Mouse (Mus musculus) left cerebral cortex, adult 18-20 months (tissue): ENCODE results near the gene Ttyh2. TPM values are rescaled to one million over a fixed set of nuclear protein-coding genes. Genes with fewer than 3 reads are reported as not detected.
A peak's percentile ranks its signal among the peaks of the same experiment; 100 is the strongest.
"Not testable (repeated sequence)": the region's sequence is repeated elsewhere in the genome, so short reads cannot be mapped to it uniquely, and the experiment has no call there.

ENCODE experiments used
- DNase-seq, 2 experiments: peaks; one replicate each; pipeline ENCODE4 v3.0.0; 2021 to 2022; ENCODE audit warnings: low spot score in 2 of 2, mixed read lengths in 1 of 2
- total RNA-seq, 2 experiments: library from RNA; stranded (reverse); gene quantifications; 2 replicates each; pipeline ENCODE4 v1.2.3; 2021

The Ttyh2 gene
- total RNA-seq, 2 experiments from 2014 or later = 17.8 to 21.5 TPM

DNA sequence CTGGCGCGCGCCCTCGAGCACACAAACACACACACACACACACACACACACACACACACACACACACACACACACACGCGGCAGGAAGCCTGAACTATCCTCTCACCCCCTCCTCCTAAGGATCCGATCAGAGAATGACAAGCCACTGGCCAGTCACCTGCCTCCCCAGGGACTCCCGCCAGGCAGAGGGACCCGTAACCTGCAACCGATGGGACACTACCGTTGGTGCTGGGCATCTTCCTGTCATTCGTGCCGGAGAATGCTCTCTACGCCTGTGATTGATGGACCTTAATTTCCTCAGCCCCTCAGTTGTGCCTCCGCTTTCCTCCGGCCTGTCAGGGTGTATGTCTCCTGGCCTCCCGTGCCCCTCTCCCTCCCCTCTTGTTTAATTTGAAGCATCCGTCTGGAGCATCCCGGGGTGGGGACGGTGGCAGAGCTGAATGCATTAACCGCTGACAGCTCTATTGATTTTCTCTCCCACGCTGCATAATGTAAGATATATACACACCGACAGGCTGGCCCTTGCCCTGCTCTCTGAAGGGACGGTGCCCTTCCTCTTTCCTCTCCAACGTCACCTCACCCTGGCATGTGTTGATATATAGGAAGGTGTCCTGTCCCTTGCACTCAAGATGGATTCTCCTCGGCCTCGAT, 18.1 kb upstream of the Ttyh2 start:
- no peak for DNase-seq

DNA sequence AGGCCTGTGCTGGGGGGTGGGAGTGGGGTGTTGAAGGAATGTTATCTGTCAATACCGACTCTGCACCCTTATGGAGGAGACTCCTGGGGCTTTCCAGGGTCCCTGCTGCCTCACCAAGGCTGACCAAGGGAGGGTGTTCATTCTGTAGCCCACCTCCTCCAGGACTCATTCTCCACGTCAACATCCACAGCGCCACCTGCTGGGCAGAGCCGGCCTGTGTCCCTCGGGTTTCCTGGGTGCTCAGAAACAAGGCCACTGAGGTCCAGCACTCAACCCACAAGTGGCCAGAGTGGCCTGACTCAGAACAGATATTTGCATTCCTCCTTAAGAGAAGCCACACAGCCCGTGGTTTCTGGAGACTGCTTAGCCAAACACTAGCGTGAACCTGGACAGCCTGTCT, 17.5 kb upstream of the Ttyh2 start:
- peak; percentile 59 to 83 for DNase-seq

DNA sequence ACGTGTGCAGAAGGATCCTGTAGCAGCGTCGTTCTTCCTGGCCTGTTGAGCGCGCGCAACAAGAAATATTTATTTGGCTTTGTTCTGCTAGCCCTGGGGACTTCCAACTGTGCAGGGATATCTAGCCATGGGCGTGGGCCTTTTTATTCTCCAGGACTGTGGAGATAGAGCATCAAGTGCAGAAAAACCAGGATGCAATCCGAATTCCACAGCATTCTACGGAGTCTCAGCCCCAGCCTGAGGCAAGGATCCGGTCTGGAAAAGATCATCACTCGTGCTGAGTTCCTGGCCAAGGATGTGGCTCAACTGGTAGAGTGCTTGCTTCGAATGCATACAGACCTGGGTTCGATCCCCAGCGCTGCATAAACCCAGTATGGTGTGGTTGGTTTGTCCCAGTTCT, 13.1 kb upstream of the Ttyh2 start:
- no peak for DNase-seq

DNA sequence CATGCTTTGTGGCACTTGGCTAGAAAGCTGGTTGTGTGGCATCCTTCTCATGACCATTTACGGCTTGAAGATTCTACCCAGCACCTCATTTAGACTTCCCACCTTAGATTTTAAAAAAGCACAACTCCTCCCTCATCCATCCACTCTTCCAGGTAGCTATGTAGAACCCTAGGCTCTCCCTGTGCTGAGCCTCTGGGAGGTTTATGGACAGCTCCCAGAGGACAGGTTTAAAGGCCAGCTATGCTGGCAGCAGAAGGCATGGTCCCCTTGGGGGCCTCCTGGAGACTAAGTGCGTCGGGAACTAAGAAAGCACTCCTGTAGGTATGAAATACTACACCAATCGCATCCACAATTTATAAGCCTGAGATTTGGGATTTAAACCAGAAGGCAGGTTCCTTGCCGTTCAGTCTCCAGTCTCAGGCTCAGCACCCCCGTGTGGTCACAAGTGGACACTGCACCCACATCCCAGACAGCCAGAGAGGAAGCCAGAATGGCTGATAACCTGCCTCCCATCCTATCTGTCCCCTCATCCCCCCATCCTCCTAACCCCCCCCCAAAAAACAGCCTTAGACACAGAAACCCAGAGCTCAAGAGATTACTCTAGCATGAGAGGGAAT, 12.4 kb upstream of the Ttyh2 start:
- peak; percentile 66 to 77 for DNase-seq

DNA sequence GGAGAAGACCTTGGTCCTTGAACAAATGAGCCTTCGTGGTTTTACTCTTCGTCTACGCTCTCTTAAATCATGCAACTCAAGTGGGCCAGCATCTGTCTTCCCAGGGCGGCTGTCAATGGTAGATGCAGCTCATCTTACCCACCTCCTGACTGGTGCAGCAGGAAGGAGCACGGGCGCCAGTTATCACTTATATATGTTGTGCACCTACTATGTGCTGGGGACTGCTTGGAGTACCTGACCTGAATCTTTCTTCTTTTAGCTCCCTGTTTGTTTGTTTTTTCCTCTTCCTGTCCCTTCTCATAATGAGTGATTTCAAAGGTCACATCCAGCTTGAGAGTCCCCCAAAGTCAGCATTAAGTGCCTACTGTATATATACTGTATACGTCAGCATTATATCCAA, 11.1 kb upstream of the Ttyh2 start:
- no peak for DNase-seq

DNA sequence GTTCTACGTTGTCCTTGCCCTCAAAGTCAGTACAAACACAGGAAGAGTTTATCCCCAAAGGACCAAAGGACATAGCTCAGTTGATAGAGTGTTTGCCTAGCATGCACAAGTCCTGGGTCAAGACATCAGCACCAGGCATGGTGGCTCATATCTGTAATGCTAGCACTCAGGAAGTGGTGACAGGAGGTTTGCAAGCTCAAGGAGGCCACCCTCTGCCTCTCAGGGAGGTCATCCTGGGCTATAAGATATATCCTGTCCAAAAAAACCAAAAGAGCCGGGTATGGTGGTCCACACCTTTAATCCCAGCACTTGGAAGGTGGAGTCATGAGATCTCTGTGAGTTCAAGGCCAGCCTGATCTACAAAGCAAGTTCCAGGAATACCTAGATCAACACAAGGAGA, 9.8 kb upstream of the Ttyh2 start:
- no peak for DNase-seq

DNA sequence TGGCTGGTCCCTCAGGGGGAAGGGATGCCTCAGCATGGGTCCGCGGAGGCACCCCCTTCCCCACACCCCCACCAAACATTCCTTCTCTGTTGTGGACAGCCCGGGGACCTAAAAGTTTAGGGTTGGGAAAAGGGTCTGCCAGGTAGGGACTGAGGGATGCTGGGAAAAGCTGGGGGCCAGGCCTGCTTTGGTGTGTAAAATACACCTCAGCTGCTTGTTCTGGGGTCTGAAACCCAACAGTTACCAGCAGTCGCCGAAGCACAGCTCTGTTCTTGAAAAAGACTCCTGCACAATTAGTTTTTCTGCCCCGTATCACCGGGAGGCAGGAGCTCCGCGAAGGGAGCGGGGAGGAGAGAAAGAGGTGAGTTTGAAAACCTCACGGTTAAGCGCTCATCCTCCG, 8.4 kb upstream of the Ttyh2 start:
- no peak for DNase-seq

DNA sequence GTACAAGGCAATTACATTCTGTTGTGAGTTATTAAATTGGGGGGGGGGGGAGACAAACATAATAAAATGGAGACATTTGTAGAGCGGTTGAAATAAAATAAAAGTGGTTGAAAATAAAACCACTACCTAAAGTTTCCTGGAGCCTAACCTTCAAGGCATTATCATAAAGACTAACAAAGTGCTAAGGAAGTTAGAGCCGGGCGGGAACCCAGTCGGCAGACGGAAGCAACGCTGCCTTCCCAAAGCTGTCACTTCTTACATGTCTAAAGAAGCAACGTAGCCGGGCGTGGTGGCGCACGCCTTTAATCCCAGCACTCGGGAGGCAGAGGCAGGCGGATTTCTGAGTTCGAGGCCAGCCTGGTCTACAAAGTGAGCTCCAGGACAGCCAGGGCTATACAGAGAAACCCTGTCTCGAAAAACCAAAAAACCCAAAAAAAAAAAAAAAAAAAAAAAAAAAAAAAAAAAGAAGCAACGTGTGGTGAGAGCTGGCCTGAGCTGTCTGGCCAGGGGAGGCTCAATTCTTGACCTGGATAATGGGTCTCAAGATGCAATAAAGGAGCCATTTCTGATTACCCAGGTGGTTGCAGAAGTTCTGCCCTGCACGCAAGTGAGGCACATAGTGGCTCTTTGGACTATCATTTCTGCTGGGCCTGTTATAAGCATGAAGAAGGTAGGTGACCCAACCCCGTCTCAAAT, 7.8 kb upstream of the Ttyh2 start:
- DNase-seq = no peak

DNA sequence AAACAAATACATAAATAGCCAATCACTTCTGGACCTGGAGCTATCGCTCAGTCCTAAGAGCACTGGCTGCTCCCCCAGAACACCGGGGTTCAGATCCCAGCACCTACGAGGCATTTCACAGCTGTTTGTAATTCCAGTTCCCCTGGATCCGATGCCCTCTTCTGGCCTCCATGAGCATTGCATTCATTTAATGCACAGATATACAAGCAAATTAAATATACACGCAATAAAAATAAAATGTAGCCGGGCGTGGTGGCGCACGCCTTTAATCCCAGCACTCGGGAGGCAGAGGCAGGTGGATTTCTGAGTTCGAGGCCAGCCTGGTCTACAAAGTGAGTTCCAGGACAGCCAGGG, 7.3 kb upstream of the Ttyh2 start:
- DNase-seq = peak in 1 of 2 experiments; percentile 13

DNA sequence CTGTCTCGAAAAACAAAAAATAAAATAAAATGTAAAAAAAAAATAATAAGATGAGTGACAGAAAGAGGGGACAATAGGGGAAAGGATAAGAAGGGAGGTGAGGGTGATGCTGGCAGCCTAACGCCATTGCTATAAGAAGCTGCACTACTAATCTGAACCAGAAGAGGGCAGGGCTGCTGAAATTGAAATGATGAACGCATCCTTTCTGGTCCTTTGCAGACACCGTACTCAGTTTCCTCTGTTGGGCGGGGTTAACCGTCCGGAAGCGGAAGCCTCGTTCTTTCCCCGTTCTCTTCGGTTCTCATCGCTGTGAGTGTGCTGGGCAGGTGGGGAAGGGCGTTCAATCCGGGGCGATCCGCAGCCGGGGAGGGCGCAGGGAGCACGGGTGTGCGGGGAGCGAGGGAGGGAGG, 6.9 kb upstream of the Ttyh2 start, which contains the start of gene Rpl38:
TSS of gene Rpl38 (plus strand) at position 224 of the 410 bp plus-strand sequence.
- DNase-seq = peak; percentile 96 to 99

DNA sequence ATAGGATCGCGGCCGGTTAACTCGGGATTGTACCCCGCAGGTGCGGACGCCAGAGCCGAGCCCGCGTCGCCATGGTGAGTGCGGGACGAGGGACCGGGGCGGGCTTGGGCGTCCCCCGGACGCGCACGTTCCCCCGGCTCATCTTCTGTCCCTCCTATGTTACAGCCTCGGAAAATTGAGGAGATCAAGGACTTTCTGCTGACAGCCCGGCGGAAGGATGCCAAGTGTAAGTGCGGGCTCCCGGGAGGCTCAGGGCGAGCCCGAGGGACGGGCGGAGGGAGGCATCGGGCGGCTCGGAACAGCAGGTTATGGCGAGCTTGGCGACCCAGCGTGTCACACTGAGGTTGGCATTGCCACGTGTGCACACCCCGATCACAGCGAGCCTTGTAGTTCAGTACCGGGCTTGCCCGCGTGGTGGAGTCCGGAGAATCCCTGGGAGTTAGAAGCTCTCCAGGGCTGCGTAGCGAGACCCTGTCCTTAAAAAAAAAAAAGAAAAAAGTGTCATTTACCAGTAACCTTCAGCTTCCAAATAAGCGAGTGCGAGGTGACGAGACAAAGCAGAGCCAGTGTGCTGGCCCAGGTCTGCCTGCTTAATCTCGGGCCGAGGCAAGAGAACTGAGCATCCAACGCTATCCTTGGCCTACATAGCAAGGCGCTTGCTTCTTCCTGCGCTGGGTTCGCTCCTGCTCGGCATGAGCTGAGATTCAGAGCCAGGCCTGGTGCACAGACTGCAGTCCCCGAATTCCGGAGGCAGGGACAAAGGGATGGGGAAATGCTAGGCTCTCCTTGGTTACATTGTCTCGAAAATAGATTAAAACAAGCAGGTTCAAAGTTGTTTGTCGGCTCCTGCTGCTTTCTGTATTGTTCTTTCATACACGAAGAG, 6.2 kb upstream of the Ttyh2 start:
- peak; percentile 76 to 84 for DNase-seq

DNA sequence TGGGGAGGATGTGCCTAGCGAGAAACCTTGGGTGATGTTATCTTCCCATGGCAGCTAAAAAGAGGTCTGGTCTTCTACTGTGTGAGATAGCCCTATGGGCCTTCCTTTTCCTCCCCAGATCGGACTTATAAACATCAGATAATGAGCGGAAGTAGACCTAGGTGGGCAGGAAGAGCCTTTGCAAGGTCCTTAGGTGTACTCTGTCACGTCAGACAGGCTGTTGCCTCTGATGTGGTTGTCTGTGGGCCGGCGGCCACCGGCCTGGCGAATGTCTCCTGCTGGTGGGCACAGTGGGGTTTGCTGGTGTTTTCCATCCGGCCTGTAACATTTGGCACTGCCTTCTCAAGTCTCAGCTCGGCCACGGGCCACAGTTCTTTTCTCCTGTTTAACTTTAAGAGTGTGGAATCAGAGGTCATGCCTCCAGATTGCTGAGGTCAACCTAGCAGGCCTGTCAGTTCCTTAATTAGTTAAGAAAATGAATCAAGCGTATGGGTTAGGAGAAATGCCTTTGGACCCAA, 5.5 kb upstream of the Ttyh2 start:
- no peak for DNase-seq

DNA sequence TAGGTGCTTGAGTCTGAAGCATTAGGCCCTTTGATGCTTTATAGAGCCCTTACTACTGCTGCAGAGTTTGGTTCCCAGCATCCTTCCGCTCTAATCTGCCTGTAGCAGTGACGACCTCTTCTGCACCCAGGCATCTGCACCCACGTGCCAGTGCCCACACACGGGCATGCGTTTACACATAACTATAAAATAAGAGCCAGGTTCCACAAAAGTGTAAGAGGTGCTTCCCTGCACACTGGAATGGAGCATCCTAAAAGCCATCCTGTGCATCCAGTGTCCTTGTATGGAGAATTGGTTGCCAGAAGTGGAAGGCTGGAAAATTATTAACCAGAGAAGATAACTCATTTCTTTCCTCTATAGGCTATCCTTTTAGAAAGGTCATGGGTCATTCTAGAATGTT, 4.1 kb upstream of the Ttyh2 start:
- no peak for DNase-seq

DNA sequence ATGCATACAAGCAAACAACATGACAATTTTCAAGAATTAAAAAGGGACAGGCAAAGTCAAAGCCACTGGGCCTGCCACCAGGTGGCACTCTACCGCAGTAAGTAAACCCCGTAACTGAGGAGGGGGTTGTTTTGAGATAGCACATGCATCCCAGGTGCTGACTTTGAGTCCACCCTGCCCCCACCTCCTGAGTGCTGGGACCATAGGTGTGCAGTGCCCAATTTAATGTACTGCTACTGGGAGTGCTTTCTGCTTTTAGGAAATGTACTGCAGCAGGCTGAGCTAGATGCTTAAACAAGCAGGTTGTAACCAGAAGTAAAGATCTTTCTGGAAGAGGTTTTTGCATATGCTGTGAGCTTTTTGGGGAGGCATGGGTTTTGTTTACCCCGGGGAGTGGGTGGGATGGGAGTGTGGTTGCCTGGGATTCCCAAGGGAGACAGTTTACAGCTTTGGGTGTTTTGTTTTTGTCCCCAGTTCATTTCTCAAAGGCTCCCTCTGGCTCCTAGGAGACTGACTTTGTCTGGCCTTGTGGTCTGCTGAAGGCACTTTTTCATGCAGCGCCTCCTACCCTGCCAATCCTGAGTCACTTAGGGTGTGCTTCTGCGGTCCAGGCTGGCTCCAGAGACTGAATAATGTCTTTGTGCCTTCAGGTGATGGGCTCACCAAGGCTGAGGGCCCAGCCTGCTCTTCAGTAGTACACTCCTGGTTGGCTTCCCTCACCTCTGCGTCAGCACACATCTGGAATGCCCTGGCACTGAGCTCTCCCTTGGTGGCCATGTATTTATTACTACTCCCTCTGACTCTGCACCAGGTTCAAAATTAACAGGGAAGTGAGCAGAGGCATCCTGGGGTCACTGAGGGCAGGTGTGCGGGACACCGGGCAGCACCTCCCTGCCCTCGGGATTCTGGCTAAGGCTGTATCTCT, 2.2 kb upstream of the Ttyh2 start:
- DNase-seq = peak; percentile 33 to 48

DNA sequence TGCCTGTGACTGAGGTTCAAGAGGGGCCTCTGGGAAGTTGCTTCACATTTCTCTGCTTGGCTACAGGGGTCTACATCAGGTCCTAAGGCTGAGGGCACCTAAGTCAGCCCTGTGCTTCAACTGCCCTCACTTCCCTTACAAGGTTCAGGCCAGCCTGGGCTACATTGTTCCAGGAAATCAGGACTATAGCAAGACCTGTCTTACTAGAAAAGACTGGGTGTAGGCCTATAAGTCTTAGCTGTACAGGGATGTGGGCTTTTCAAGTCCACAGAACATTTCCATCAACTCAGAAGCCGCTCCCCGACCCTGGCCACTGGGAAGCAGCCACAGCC, 1.5 kb upstream of the Ttyh2 start:
- DNase-seq = no peak

DNA sequence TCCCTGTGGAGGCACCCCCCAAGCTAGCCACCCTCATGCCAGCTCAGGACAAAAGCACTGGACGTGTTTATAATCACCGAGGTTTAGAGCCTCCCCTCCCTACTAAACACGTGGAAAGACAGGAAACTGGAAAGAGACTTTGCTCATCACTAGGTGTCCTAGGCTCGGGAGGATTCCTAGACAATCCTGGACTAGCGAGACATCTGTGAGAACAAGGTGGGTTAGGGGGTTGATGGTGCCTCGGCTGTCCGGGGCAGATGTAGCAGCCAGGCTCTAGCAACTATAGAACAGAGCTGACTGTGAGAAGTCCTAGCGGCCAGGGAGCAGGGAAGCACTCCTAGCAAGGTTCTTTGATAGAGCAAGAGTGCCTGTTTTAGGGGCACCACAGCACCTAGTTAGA, 1.1 kb upstream of the Ttyh2 start:
- DNase-seq = no peak

DNA sequence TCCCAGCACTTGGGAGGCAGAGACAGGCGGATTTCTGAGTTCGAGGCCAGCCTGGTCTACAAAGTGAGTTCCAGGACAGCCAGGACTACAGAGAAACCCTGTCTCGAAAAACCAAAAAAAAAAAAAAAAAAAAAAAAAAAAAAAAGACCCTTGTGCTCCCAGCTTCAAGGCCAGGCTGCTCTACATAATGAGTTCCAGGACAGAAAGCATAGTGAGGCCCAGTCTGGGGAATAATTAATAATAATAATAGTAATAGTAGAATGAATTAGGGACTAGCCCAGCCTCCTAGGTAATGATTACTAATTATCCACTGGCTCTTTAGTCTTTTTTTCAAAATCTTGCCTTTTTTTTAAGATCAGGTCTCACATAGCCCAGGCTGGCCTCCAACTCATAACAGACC, 435 bp upstream of the Ttyh2 start:
- not testable (repeated sequence) for DNase-seq

DNA sequence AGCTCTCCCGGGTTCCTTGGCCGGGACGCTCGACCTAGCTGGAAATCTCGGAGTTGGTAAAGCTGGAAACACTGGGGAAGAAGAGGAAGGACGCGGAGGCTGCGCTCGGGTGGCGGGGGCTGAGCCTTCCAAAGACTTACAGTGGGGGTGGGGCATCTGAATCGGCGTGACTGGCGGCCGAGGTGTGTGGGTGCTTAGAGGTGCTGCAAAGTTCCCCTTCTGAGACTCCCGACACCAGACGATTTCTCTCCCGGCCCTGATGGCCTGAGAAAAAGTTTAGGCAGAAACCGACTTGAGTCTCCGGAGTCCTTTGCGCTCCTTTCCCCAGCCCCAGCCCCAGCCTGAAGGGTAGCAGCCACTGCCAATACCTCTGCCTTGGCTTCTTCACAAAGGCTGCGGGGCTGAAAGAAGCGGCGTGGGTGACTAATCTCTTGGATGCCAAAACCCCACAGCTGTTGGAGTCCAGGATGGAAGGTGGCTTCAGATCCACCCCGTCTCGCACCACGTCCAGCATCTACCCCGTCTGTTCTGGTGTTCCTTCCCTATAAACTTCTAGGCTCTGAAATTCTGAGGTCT, 683 bp downstream of the Ttyh2 start:
- DNase-seq = peak; percentile 38 to 47

DNA sequence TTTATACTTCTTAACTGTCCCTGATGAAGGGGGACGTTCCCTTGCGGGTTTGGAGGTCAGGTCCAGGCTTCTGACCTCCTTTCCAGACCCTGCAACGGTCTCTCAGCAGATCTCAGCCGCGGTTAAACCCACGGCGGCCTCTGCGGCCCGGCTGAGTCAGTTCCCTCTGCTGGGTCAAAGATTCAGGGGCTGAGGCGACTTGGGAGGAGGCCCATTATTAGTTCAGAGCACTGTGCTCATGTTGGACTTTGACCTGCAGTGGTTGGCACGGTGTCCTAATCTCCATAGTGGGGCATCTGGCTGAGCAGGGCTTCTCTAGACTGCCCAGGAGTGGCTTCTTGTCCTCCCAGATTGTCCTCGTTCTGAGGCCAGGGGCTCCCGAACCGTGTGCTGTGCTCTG, 1.2 kb downstream of the Ttyh2 start:
- DNase-seq = no peak

DNA sequence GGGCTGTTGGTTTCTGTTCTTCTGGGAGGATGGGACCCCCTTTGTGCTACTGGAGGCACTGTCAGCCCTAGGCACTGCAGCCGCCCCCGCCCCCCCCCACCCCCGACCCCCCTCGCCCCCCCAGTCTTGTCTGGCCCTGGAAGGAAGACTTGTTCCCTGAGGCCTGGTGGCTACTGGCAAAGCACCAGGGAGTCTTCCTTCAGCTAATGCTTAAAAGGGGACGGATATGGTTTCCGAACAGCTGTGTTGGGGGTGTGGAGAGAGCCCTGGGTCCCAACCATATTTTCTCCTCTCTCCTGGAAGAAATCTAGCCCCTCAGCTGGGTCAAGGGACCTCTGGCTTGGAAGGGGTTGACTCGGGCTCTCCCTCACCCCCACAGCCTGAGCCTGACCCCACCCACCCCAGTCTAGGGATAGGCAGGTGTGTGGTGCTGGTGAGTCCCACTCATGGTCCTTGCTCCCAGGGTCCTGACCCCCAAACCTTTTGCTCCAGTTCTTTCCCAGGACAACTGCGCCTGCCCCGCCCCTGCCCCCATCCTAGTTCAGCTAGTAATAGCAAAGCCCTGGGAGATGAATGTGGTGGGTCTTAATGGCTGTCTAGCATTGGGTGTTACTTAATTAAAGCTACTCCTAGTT, 1.8 kb downstream of the Ttyh2 start:
- no peak for DNase-seq
